Mouse (Mus musculus) myocyte (in vitro differentiated cells): ENCODE data around the gene Map3k20.

ENCODE experiments used
- CEBPB ChIP-seq: IDR thresholded peaks from 2 replicates; pipeline ENCODE4 v1.6.1; 2011; ENCODE audit warnings: mild to moderate bottlenecking, moderate library complexity; ENCODE audit not compliant: poor library complexity, insufficient read depth, severe bottlenecking
- E2F4 ChIP-seq: IDR thresholded peaks from one replicate; pipeline ENCODE4 v1.6.1; 2011; ENCODE audit warnings: mild to moderate bottlenecking, control low read depth, moderate library complexity; ENCODE audit not compliant: insufficient read depth
- MAX ChIP-seq: IDR thresholded peaks from one replicate; pipeline ENCODE4 v1.6.1; 2011; ENCODE audit warnings: low read depth, mild to moderate bottlenecking, control low read depth
- MYOD1 ChIP-seq, 3 experiments: IDR thresholded peaks; one replicate each; pipeline ENCODE4 v1.6.1; 2011; ENCODE audit warnings: control low read depth in 2 of 3, low read depth in 2 of 3, mild to moderate bottlenecking in 2 of 3, moderate library complexity in 1 of 3; ENCODE audit not compliant: insufficient read length in 2 of 3, control insufficient read depth in 1 of 3
- POLR2A ChIP-seq: IDR thresholded peaks from one replicate; pipeline ENCODE4 v1.6.1; 2011; ENCODE audit warnings: low read depth, mild to moderate bottlenecking, control low read depth, moderate library complexity; ENCODE audit not compliant: insufficient read length
- POLR2AphosphoS2 ChIP-seq: IDR thresholded peaks from one replicate; pipeline ENCODE4 v1.6.1; 2011; ENCODE audit warnings: low read depth, control low read depth; ENCODE audit not compliant: insufficient read length
- REST ChIP-seq: IDR thresholded peaks from one replicate; pipeline ENCODE4 v1.6.1; 2011; ENCODE audit warnings: mild to moderate bottlenecking, control low read depth, moderate library complexity; ENCODE audit not compliant: insufficient read depth, insufficient read length
- SRF ChIP-seq: IDR thresholded peaks from one replicate; pipeline ENCODE4 v1.6.1; 2011; ENCODE audit warnings: low read depth; ENCODE audit not compliant: control insufficient read depth, insufficient read length
- TCF12 ChIP-seq: IDR thresholded peaks from one replicate; pipeline ENCODE4 v1.6.1; 2011; ENCODE audit warnings: mild to moderate bottlenecking, control low read depth; ENCODE audit not compliant: poor library complexity, insufficient read depth, severe bottlenecking

DNA sequence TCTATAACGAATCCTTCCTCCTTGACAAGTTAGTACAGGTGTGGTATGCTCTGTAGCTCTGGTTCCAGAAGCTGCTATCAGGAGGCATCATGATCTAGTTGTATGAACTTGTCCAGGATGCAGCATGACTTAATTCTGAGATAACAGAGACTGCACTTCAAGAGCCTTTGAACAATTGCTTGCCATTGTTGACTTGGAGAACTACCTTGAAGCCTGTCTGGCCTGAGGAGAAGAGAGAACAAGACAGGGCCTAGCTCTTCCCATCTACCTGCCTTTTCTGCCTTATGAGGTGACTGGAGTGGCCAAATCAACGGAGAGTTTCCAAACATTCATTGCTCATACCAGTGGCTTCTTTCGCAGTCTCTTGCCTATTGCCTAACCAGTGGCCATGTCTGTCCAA lies 160.7 kb downstream of the Map3k20 start:
- TF ChIP-seq REST (no peak), POLR2A (no peak), E2F4 (no peak), MAX (no peak), TCF12 (no peak), MYOD1 (IDR thresholded peaks at IDR 0.05; ENCODE audit: control insufficient read depth in 1 of 3, insufficient read length in 2 of 3, low read depth in 2 of 3) (no peak), POLR2AphosphoS2 (no peak), CEBPB (no peak), SRF (no peak)
